Mouse (Mus musculus) kidney, adult 18-20 months (tissue): Measurements from ENCODE around the gene Myom1.

Source experiments
- DNase-seq: peaks from one replicate; pipeline ENCODE4 v3.0.0; 2021

Gene Myom1

GRCm38 (mm10) chr17:71106250-71106649 is 103.8 kb downstream of the Myom1 start:
- DNase-seq, result no peak

GRCm38 (mm10) chr17:71110753-71111265 is 108.4 kb downstream of the Myom1 start:
- DNase-seq, result no peak

DNA sequence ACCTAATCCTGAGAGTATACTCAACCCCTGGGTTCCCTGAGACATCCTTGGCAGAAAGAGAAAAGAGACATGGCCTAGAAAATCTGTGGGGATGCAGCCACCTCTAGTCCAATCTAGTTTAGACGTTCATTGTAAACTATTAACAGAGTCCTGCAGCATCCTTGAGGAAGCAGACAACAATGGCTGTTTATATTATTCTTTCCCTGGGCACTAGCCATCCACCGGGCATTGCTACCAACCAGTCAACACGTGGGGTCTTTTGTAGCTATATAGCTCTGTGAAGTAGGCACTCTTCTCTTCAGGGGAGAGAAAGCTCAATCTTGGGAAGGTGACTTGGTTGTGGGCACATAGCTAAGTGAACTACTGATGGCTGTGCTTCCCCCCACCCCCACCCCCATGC is 110.3 kb downstream of the Myom1 start:
- no peak for DNase-seq

DNA sequence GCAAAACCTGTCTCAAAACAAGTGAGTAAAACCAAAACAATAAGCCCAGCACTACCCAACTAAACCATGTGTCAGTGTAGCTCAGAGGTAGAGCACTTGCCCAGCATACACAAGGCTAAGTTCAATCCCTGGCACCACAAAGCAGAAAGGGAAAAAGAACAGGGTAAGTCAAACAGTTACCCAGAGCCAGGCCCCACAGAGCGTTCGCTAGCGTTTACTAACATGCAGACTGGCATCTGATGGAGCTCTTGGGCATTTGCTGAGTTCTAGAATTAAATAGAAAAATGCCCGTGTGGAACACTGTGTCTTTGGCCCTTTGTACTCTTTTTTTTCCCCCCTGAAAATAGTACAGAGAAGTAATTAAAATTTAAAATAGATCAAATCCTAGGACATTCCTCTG is 111.8 kb downstream of the Myom1 start:
- DNase-seq, result no peak

GRCm38 (mm10) chr17:71117956-71118355 is 115.5 kb downstream of the Myom1 start:
- DNase-seq, result no peak

- no peak for DNase-seq
Measured at GRCm38 (mm10) chr17:71118607-71119006, 116.2 kb downstream of the Myom1 start.

GRCm38 (mm10) chr17:71120626-71121025 is 118.2 kb downstream of the Myom1 start:
- no peak for DNase-seq

GRCm38 (mm10) chr17:71124061-71124670 is 121.7 kb downstream of the Myom1 start:
- DNase-seq, result no peak

- DNase-seq, result no peak
Measured at GRCm38 (mm10) chr17:71124674-71125073, 122.2 kb downstream of the Myom1 start.

GRCm38 (mm10) chr17:71125519-71125918 is 123.1 kb downstream of the Myom1 start:
- no peak for DNase-seq

- DNase-seq, result no peak
Measured at GRCm38 (mm10) chr17:71126001-71126400, 123.6 kb downstream of the Myom1 start.

DNA sequence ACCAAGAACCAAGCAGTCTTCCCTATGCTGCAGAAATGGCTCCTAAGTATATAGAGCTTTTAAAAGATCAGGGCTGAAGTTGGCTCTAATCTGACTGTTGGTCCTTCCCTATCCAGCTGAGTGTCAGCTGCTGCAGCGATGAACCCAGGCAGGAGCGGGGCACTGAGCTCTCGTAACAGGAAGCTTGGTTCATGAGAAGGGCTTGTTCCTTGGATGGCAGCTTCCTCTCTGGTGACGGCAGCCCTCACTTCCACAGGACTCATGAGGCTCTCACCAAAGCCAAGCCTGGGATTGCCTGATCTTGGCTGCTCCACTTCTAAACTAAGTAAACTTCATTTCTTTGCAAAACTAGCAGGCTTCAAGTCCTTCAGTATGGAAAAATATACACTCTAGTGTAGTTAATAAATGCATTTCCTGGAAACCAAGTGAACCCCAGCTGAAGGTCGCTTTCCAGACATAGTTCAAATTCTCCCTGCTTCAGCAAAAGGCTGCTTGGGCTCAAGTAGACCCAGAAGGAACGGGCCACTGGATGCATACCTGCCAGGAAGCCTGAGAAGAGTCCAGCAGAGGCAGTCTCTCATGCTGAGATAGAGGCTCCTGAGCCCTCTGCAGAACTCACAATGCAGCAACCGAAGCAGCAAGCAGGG is 125.2 kb downstream of the Myom1 start:
- DNase-seq, result peak; percentile 37

GRCm38 (mm10) chr17:71129489-71130261 is 127.2 kb downstream of the Myom1 start:
- no peak for DNase-seq

DNA sequence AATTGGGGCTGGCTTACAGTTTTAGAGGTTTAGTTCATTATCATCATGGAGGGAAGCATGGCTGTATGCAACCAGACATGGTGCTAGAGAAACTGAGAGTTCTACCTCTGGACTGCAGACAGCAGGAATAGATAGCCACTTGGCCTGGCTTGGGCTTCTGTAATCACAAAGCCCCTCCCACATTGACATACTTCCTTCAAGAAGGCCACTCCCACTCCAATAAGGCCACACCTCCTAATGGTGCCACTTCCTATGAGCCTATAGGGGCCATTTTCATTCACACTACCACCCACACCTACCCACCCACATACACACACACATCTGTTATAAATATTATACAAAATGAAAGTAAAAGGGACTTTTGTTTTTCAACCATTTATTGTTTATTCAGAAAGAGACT is 129.8 kb downstream of the Myom1 start:
- no peak for DNase-seq

DNA sequence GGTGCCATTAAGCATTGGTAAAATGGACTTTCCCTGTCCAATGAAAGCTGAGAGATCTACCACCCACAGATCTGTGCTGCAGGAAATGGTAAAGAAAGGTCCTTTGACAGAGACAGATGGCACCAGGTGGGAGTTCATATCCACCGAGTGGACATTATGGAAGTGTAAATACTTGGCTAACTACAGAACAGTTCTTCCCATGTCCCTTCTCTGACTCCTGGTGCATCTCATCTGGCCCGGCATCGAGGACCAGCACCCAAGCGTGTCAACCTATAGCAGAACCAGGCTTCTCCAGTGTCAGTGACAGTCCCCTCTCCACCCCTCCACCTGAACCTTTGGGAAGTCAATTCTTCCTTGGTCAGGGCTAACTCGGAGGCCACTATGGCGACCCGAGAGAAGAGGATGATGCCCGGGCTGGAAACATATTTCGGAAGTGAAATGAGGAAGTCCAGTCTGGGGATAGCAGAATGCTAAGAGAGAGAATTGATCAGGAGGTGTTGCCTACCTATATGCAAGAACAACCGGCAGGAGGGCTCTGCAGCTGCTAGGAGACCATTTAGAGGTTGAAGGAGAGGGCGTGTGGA is 130.5 kb downstream of the Myom1 start:
- no peak for DNase-seq

GRCm38 (mm10) chr17:71134441-71134955 is 132.1 kb downstream of the Myom1 start:
- DNase-seq, result no peak

DNA sequence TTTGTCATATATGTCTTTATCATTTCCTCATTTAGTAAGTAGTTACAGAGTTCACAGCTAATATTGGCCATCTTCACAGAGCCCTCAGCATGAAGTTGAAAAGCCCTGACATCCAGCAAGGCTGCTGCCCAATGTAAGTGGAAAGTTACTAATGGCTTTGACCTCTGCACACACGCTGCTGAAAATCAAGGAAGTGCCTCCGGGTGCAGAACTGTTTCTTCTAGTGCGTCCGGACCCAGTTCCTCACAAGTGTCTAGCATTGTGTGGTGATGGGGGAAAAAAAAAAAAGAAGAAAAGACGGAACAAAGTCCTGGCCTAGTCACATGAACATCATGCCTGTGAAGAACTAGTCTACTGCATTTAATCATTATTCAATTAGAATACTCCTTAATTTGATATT is 132.7 kb downstream of the Myom1 start:
- peak; percentile 54 for DNase-seq

DNA sequence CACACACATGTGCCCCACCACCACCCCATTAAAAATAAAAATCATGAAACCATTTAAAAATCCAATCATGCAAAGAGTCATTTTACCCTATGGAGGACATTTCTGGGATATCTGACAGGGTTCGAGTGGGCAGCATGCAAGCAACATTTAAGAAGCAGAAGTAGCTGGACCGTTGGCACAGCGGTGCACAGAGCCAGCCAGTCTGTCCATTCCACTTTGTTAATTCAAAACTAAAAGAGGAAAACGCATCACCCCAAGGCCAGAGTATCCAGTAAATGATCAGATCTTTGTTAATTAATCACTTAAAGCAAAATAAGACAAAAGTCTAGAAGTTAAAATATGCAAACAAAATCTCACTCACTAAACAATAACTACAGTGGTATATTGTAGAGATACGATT is 133.4 kb downstream of the Myom1 start:
- DNase-seq, result no peak

DNA sequence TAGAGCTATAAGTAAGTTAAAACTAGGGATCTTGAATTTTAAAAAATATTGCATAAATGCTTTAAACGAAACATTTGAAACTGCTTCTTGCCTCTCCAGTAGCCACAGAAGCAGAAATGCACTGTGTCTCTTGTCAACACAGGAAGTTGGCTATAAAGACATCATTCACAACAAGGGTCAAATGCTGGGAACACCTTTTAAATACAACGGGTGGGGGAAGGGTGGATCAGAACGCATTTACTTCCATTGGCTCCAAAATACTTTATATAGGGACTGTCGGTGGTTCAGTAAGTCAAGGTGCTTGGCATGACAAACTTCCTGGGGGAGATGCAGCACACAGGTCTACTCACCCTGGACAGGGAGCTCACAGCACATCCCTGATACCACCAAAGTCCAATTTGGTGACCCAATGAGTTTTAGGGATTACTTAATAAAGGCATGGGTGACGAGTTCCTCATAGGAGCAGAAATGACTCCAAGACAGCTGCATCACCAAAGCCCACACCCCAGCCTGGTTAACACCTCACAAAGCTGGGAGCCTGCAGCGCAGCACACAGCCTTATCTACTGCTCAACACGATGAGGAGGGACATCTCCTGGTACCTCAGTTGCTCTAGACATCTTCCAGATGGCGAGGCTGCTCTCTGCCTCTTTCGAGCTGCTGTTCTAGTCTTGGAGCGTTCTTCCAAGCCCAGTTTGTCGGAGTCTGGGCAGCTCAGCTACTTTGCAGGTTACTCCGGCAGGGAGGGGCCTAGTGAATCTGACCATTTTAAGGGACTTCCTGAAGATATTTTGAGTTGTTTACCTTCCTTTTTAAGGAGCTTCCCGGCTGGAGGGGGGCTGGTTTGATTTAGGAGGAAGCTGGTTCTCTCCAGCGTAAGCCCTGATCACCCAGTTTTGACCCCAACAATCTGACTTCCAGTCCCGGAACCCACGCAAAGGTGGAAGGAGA is 134.2 kb downstream of the Myom1 start:
- peak; percentile 6 for DNase-seq

DNA sequence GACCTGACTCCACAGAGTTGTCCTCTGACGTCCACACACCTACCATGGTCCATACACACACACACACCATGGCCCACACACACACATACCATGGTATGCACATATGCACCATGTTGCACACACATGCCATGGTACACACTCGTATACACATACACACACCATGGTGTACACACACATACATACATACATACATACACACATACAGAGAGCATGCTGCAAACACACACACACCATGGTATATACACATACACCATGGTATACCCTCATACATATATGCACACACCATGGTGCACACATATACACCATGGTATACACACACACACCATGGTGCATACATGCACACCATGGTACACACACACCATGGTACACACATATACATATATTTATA is 134.9 kb downstream of the Myom1 start:
- DNase-seq, result no peak

GRCm38 (mm10) chr17:71142068-71142467 is 139.6 kb downstream of the Myom1 start:
- no peak for DNase-seq

- DNase-seq, result no peak
Measured at GRCm38 (mm10) chr17:71143155-71143554, 140.7 kb downstream of the Myom1 start.
